Mouse (Mus musculus) brain, embryonic 14.5 days (tissue): ENCODE results near the gene Cacna2d2. TPM values are rescaled to one million over a fixed set of nuclear protein-coding genes. Genes with fewer than 3 reads are reported as not detected.

ENCODE experiments used
- DNase-seq: peaks from one replicate; pipeline ENCODE4 v3.0.0-alpha.2; 2011; ENCODE audit warnings: low read depth
- CTCF ChIP-seq: fragments of 200-500 bp; IDR thresholded peaks from 2 replicates; pipeline ENCODE4 v1.5.1; 2012; ENCODE audit warnings: inconsistent platforms, mild to moderate bottlenecking, moderate library complexity, borderline replicate concordance; ENCODE audit not compliant: insufficient read depth, insufficient read length; ENCODE audit errors: extremely low read depth
- POLR2A ChIP-seq: fragments of 200-500 bp; IDR thresholded peaks from 2 replicates; pipeline ENCODE4 v1.6.1; 2012; ENCODE audit warnings: mild to moderate bottlenecking, inconsistent platforms, borderline replicate concordance; ENCODE audit not compliant: poor library complexity, insufficient read depth, insufficient read length, severe bottlenecking; ENCODE audit errors: extremely low read depth
- polyA plus RNA-seq: library from polyadenylated mRNA; depleted of rRNA; stranded (reverse); fragments of >200 nt; gene quantifications from 2 replicates; pipeline ENCODE4 v1.2.3, GENCODE M21; 2012; rRNA removed

Cacna2d2 gene
- polyA plus RNA-seq = 105 and 143 TPM in 2 replicates

GRCm38 (mm10) chr9:107399491-107399971, at the start of gene Cacna2d2:
Gene Cacna2d2, plus strand, starts transcription at chr9:107399612.
- TF ChIP-seq POLR2A (peak; percentile 86), CTCF (no peak)
- DNase-seq = peak; percentile 83

- TF ChIP-seq POLR2A = no peak
- TF ChIP-seq CTCF = no peak
- no peak for DNase-seq
These were observed 44.6 kb upstream of the Cacna2d2 start for GRCm38 (mm10) chr9:107354826-107355225.

GRCm38 (mm10) chr9:107355870-107356765, 43.3 kb upstream of the Cacna2d2 start:
- peak; percentile 78 for DNase-seq
- TF ChIP-seq CTCF (peak; percentile 82), POLR2A (no peak)

GRCm38 (mm10) chr9:107357651-107358050, 41.8 kb upstream of the Cacna2d2 start:
- DNase-seq = peak; percentile 81
- no peak for TF ChIP-seq POLR2A
- peak; percentile 93 for TF ChIP-seq CTCF

GRCm38 (mm10) chr9:107360989-107361388, 38.4 kb upstream of the Cacna2d2 start:
- no peak for TF ChIP-seq POLR2A
- DNase-seq = peak; percentile 55

GRCm38 (mm10) chr9:107366644-107367043, 32.8 kb upstream of the Cacna2d2 start:
- DNase-seq = peak; percentile 66

GRCm38 (mm10) chr9:107368302-107368701, 31.1 kb upstream of the Cacna2d2 start:
- TF ChIP-seq CTCF = no peak
- TF ChIP-seq POLR2A = no peak
- no peak for DNase-seq

More at GRCm38 (mm10) chr9:107366644-107367043, 32.8 kb upstream of the Cacna2d2 start:
- TF ChIP-seq CTCF (peak; percentile 83), POLR2A (no peak)

GRCm38 (mm10) chr9:107369270-107370105, 29.9 kb upstream of the Cacna2d2 start:
- TF ChIP-seq POLR2A (no peak), CTCF (no peak)

GRCm38 (mm10) chr9:107370106-107370463, 29.3 kb upstream of the Cacna2d2 start:
- TF ChIP-seq CTCF (no peak), POLR2A (no peak)

More at GRCm38 (mm10) chr9:107369270-107370105, 29.9 kb upstream of the Cacna2d2 start:
- DNase-seq = peak; percentile 71

GRCm38 (mm10) chr9:107372441-107372840, 27.0 kb upstream of the Cacna2d2 start:
- no peak for TF ChIP-seq CTCF
- TF ChIP-seq POLR2A = no peak
- peak; percentile 17 for DNase-seq

More at GRCm38 (mm10) chr9:107370106-107370463, 29.3 kb upstream of the Cacna2d2 start:
- no peak for DNase-seq

- DNase-seq = no peak
- peak; percentile 49 for TF ChIP-seq CTCF
- TF ChIP-seq POLR2A = no peak
These were observed 24.8 kb upstream of the Cacna2d2 start for GRCm38 (mm10) chr9:107374623-107375022.
